Mouse (Mus musculus) liver, embryonic 13.5 days (tissue): Measurements from ENCODE around the gene Mnat1. TPM values are rescaled to one million over a fixed set of nuclear protein-coding genes. Genes with fewer than 3 reads are reported as not detected.

Experiments
- ATAC-seq: fragments of 200-750 bp; cut with Nextera tagmentation; 2 replicates; pipeline ENCODE4 v1.8.0; 2017; ENCODE audit warnings: low read depth, mild to moderate bottlenecking, moderate number of reproducible peaks, moderate library complexity
- DNase-seq: peaks from one replicate; pipeline ENCODE4 v3.0.0; 2022
- H3K27ac ChIP-seq: fragments of 300-500 bp; sonication (generic); 2 replicates; pipeline ENCODE4 v1.5.1; 2015; ENCODE audit warnings: moderate library complexity, mild to moderate bottlenecking, inconsistent platforms
- H3K27me3 ChIP-seq: fragments of 300-500 bp; sonication (generic); 2 replicates; pipeline ENCODE4 v1.6.1; 2015; ENCODE audit warnings: mild to moderate bottlenecking, inconsistent platforms
- H3K36me3 ChIP-seq: fragments of 300-500 bp; sonication (generic); 2 replicates; pipeline ENCODE4 v1.6.1; 2015; ENCODE audit warnings: mild to moderate bottlenecking, inconsistent platforms
- H3K4me1 ChIP-seq: fragments of 300-500 bp; sonication (generic); replicated peaks from 2 replicates; pipeline ENCODE4 v1.6.1; 2015; ENCODE audit warnings: inconsistent platforms
- H3K4me2 ChIP-seq: fragments of 300-500 bp; sonication (generic); 2 replicates; pipeline ENCODE4 v1.6.1; 2015; ENCODE audit warnings: inconsistent platforms, mild to moderate bottlenecking, moderate library complexity
- H3K4me3 ChIP-seq: fragments of 300-500 bp; sonication (generic); replicated peaks from 2 replicates; pipeline ENCODE4 v1.5.1; 2015; ENCODE audit warnings: mild to moderate bottlenecking, inconsistent platforms
- H3K9ac ChIP-seq: fragments of 300-500 bp; sonication (generic); 2 replicates; pipeline ENCODE4 v1.6.1; 2015; ENCODE audit warnings: mild to moderate bottlenecking, inconsistent platforms
- H3K9me3 ChIP-seq: fragments of 300-500 bp; sonication (generic); replicated peaks from 2 replicates; pipeline ENCODE4 v1.6.1; 2016; ENCODE audit warnings: inconsistent platforms
- WGBS: fragments of 180-500 bp; shearing (Covaris S2); methylation state at CpG from one replicate; pipeline ENCODE4 v1.1.7; 2015; ENCODE audit not compliant: insufficient replicate concordance; 5-methylcytosine and 5-hydroxymethylcytosine counted together
- polyA plus RNA-seq: library from polyadenylated mRNA; unstranded; fragments of >200 nt; fragmentation: Nextera tagmentation; extraction: Ambion mirVana; gene quantifications from 2 replicates; pipeline ENCODE4 v1.2.1, GENCODE M21; 2015

Mnat1 gene
- polyA plus RNA-seq, 1 experiment from 2014 or later = 11.9 TPM

DNA sequence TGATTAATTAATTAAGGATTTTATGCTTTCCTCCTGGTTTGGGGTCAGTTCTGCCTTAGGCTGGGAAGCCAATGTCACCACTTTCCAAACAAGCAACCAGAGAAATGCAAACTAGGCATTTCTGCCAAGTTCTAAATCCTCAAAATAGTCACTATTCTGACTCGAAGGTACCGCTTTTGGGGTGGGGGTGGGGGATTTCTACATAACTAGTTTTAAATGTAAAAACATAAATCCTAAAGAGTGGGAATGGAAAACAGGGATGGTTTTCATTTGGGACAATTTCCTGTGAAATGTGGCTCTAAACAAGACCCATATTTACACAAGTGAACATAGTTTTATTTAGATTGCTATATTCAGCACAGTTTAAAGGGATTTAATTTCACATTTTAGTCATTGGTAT lies 109.1 kb downstream of the Mnat1 start:
- H3K4me3 ChIP-seq = no peak overlapping the region
- H3K27me3 ChIP-seq = no peaks in the 10 kb centered on the region
- ATAC-seq (no peak), DNase-seq (no peak)
- H3K9me3 ChIP-seq = no peaks in the 10 kb centered on the region
- H3K27ac ChIP-seq = no peak overlapping the region
- H3K9ac ChIP-seq = no peak overlapping the region
- H3K36me3 ChIP-seq = no peaks in the 10 kb centered on the region
- WGBS = 74% methylated on average over 2 of the region's 2 CpGs
- no peak overlapping the region for H3K4me2 ChIP-seq
- H3K4me1 ChIP-seq = no peaks in the 10 kb centered on the region

DNA sequence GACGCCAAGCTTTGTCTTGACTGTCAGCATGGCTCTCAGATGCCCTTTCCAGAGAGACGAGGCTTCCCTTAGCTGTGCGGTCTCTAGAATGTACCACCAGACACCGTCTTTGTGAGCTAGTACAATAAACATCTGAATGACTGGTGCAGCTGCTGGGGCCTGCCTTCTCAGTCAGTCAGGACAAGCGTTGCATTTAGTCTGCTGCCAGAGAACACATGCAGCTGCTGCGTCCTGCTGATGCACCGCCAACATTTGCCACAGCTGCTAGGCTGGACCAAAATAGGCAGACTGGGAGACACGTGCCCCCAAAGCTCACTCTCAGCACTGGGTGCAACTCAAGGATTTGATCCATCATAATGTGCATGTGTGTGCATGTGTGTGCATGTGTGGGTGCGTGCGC lies 118.4 kb downstream of the Mnat1 start:
- Histone ChIP-seq H3K9me3 (no peaks in the 10 kb centered on the region), H3K27ac (no peak overlapping the region), H3K4me2 (no peak overlapping the region), H3K9ac (no peak overlapping the region), H3K36me3 (no peaks in the 10 kb centered on the region), H3K4me1 (no peaks in the 10 kb centered on the region), H3K27me3 (no peaks in the 10 kb centered on the region), H3K4me3 (no peak overlapping the region)
- ATAC-seq (no peak), DNase-seq (no peak)
- WGBS = 80% methylated on average over 10 of the region's 10 CpGs

DNA sequence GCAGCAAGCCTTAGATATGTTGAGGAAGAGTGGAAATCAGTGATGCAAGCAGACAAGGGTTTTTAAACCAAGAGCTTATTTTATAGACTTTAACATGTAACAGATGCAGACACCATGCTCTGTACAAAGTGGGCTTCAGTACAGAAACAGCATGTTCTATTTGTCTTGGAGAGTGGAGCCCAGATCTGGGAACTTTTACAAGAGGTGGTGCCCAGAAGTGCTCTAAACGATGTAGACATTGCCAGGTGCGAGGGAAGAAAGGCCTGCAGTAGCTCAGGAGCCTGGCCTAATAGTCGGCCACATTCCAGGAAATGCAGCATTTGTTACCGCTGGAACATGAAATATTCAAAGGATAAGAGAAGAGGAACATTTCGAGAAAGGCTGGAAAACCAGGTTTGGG lies 122.2 kb downstream of the Mnat1 start:
- Histone ChIP-seq H3K36me3 (no peaks in the 10 kb centered on the region), H3K4me2 (no peak overlapping the region), H3K4me3 (no peak overlapping the region), H3K27me3 (no peaks in the 10 kb centered on the region), H3K9me3 (no peaks in the 10 kb centered on the region), H3K4me1 (no peaks in the 10 kb centered on the region), H3K27ac (no peak overlapping the region), H3K9ac (no peak overlapping the region)
- 76% methylated on average over 5 of the region's 5 CpGs for WGBS
- no peak for ATAC-seq
- DNase-seq = no peak

DNA sequence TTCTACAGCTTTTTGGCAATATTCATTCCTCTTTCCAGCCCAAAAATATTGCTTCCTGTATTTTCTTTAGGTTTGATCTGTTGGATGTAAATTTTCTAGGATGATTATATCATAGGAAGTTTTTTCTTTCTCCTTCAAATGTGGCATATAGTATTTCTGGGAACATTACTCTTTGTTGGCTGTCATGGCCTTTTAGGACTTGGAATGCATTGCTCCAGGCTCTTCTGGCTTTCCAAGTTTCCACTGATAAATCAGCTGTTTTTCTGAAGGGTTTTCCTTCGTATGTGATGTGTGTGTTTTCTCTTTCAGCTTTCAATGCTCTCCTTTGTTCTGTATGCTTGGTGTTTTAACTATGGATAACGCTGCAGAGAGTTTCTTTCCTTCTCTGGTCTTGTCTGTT lies 131.5 kb downstream of the Mnat1 start:
- DNase-seq = no peak
- 66% methylated on average over 2 of the region's 2 CpGs for WGBS

DNA sequence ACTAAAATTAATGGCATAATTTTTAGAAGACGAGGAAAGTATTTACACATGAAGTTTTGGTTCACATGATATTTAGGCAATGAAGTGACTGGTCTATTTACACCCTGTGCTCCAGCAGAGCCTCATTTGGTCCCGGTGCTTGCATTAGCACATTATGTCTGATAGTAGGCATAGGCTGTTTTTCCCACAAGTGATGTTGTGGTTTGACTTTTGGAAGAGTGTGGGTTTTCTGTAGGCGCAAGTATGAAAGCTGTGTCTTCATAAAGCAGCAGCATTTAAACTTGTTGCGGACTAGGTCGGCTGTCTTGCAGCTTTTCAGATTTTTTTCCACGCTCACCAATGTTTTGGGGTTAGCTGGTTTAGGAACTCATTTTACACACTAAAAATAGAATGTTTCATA lies 135.8 kb downstream of the Mnat1 start:
- Histone ChIP-seq H3K27ac (no peak overlapping the region), H3K4me1 (no peaks in the 10 kb centered on the region), H3K4me3 (no peak overlapping the region), H3K27me3 (no peaks in the 10 kb centered on the region), H3K9me3 (no peaks in the 10 kb centered on the region), H3K9ac (no peak overlapping the region), H3K4me2 (no peak overlapping the region), H3K36me3 (no peaks in the 10 kb centered on the region)
- 82% methylated on average over 6 of the region's 6 CpGs for WGBS
- no peak for ATAC-seq
- no peak for DNase-seq

More for the DNA sequence above, 131.5 kb downstream of the Mnat1 start:
- no peak overlapping the region for H3K4me3 ChIP-seq
- H3K9ac ChIP-seq = no peak overlapping the region
- H3K4me1 ChIP-seq = no peaks in the 10 kb centered on the region
- no peak for ATAC-seq
- H3K27ac ChIP-seq = no peak overlapping the region
- no peaks in the 10 kb centered on the region for H3K9me3 ChIP-seq
- no peaks in the 10 kb centered on the region for H3K27me3 ChIP-seq
- no peaks in the 10 kb centered on the region for H3K36me3 ChIP-seq
- no peak overlapping the region for H3K4me2 ChIP-seq

DNA sequence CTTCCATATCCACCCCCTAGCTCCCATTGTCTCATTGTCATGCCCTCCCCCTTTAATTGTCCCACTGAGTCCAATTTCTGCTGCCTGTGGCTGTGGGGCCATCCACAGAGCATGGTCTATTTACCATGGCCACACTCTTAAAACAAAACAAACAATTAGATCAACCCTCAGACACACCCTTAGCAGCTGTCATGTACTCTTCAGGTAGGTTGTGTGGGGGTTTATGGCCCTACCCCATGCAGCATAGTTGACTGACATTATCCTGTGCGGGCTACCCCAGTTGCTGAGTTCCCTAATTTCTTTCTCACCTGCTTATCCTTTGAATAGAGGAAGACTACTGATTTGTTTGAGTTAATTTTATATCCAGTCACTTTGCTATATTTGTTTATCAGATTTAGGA lies 136.8 kb downstream of the Mnat1 start:
- Histone ChIP-seq H3K27me3 (no peaks in the 10 kb centered on the region), H3K27ac (no peak overlapping the region), H3K9ac (no peak overlapping the region), H3K36me3 (no peaks in the 10 kb centered on the region), H3K4me2 (no peak overlapping the region), H3K4me1 (no peaks in the 10 kb centered on the region), H3K4me3 (no peak overlapping the region), H3K9me3 (no peaks in the 10 kb centered on the region)
- DNase-seq = no peak
- WGBS = 77% methylated on average over 1 of the region's 1 CpGs
- no peak for ATAC-seq

DNA sequence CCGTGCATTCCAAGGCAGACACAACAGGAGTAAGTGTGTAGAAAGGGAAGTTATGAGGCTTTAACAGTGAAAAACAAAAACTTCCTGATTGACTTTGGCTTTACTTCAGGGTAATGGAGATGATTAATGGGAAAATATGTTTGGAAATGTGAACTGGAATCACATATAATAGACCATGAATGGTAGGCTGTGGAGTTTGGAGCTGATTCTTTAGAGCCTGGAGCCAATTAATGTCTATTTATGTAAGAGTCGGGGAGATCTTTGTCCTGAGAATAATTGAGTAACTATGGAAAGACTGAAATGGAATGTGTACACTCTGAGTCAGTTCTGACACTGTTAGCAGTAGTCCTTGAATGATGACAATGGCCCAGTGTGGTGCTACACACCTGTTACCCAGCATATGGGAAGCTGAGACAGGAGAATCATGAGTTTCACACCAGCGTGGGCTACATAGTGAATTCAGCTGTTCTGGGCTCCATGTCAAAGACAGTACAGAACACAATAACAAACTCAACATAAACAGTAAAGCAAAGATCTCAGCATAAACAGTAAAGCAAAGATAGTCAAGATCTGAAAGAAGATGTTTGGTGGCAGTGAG lies 142.0 kb downstream of the Mnat1 start:
- Histone ChIP-seq H3K36me3 (no peaks in the 10 kb centered on the region), H3K27ac (no peak overlapping the region), H3K4me3 (no peak overlapping the region), H3K9ac (no peak overlapping the region), H3K27me3 (no peaks in the 10 kb centered on the region), H3K4me2 (no peak overlapping the region), H3K4me1 (no peaks in the 10 kb centered on the region), H3K9me3 (no peaks in the 10 kb centered on the region)
- no peak for DNase-seq
- ATAC-seq = no peak
- WGBS = 76% methylated on average over 3 of the region's 3 CpGs

DNA sequence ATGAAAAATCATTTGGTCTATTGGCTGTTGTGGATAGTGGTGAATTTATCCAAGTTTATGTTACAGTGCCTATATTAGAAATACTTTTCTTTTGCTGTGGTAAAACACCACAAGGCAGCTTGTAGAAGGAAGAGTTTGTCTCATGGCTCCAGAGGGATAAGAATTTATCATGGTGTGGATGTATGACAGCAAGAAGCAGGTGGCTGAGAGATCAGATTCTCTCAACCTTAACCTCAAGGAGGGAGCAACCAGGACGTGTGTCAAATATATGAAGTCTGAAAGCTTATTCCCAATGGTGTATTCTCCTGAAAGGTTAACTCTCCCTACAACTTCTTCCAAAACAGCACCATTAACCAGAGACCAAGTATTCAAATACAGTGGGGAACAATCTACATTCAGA lies 143.1 kb downstream of the Mnat1 start:
- H3K36me3 ChIP-seq = no peaks in the 10 kb centered on the region
- no peak overlapping the region for H3K9ac ChIP-seq
- 64% methylated on average over 1 of the region's 1 CpGs for WGBS
- no peak overlapping the region for H3K27ac ChIP-seq
- ATAC-seq = no peak
- no peaks in the 10 kb centered on the region for H3K4me1 ChIP-seq
- H3K9me3 ChIP-seq = no peaks in the 10 kb centered on the region
- no peaks in the 10 kb centered on the region for H3K27me3 ChIP-seq
- no peak overlapping the region for H3K4me2 ChIP-seq
- H3K4me3 ChIP-seq = no peak overlapping the region
- no peak for DNase-seq

DNA sequence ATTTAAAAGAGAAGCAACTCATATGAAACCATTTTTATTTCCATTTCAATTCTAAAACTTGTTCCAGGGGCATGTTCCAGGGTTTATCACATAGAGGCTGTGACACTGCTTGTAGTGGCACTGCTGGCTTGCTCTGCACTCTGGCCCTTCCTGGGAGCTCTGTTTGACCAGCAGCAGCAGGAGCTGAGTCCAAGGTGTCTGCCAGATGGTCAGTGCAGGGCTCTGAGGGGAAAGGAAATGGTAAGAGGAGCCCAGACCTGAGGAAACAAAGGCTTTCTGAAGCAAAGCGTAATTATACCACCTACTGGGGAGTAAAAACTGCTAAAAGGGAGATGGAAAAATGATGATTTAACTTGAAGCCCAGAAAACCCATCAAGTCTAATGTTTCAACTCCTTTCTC lies 145.0 kb downstream of the Mnat1 start:
- H3K9ac ChIP-seq = no peak overlapping the region
- no peak overlapping the region for H3K27ac ChIP-seq
- H3K4me1 ChIP-seq = no peaks in the 10 kb centered on the region
- no peak for ATAC-seq
- H3K36me3 ChIP-seq = peaks cover 4% of the 10 kb centered on the region; the same call in 1 of the 2 replicates
- WGBS = 84% methylated on average over 1 of the region's 1 CpGs
- no peaks in the 10 kb centered on the region for H3K9me3 ChIP-seq
- no peaks in the 10 kb centered on the region for H3K27me3 ChIP-seq
- DNase-seq = no peak
- no peak overlapping the region for H3K4me2 ChIP-seq
- no peak overlapping the region for H3K4me3 ChIP-seq

DNA sequence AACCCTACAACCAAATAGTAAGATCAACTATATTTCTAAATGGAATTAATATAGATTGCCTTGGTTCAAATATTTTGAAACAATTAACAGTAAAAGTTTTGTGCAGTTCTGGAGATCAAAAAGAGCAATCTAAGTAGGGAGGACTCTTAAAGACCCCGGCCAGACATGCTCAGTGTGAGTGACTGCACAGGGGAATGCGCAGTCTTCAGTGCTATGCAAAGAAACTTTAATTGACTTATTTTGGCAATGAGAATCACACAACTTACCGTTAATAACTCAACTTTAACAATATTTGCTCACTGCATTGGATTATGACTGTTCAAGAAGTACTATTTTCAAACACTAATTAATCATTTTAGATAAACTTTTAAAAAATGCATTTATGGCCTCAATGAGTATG lies 146.0 kb downstream of the Mnat1 start:
- Histone ChIP-seq H3K27ac (no peak overlapping the region), H3K9ac (no peak overlapping the region), H3K27me3 (no peaks in the 10 kb centered on the region), H3K4me1 (no peaks in the 10 kb centered on the region), H3K4me3 (no peak overlapping the region), H3K4me2 (no peak overlapping the region), H3K9me3 (no peaks in the 10 kb centered on the region), H3K36me3 (peaks cover 4% of the 10 kb centered on the region; the same call in 1 of the 2 replicates)
- DNase-seq (no peak), ATAC-seq (no peak)
- WGBS = 84% methylated on average over 3 of the region's 3 CpGs

DNA sequence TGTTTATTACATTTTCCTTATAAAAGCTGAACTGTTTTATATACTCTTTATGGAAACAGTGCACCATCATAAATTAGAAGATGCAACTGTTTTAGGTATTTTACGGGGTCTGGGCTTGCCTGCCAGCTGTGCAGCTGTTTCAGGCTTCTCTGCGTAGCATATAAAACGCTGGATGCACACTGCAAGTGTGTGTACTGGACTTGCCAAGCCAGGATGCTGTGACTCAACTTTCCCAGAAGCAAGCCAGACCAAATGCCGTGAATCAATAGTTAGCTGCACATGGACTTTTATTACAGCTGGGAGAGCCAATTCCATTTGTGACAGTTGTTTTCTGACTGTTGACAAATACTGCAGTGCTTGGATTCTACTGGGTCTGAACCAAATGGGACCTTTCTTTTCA lies 146.4 kb downstream of the Mnat1 start:
- Histone ChIP-seq H3K27ac (no peak overlapping the region), H3K9ac (no peak overlapping the region), H3K4me2 (no peak overlapping the region), H3K27me3 (no peaks in the 10 kb centered on the region), H3K9me3 (no peaks in the 10 kb centered on the region), H3K36me3 (peaks cover 4% of the 10 kb centered on the region; the same call in 1 of the 2 replicates), H3K4me1 (no peaks in the 10 kb centered on the region), H3K4me3 (no peak overlapping the region)
- 84% methylated on average over 4 of the region's 4 CpGs for WGBS
- no peak for DNase-seq
- no peak for ATAC-seq

DNA sequence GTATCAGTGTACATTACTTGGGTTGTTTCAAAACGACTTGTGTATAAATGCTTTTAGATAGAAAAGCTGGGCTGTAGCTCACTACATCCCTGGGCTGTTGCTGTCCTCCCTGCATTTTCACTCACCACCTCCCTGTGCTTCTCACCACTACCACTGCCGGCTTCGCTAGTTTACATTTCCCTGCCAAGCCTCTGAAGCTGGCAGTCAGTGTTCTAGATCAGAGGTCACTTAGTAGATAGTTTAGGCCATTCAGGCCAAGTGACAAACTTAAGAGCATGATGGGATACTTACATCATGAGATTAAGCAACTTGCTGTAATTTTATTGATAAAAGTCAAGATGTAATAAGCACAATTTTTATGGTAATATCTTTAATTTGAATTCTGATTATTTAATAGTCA lies 151.4 kb downstream of the Mnat1 start:
- ATAC-seq = no peak
- H3K27ac ChIP-seq = no peak overlapping the region
- H3K27me3 ChIP-seq = no peaks in the 10 kb centered on the region
- no peak overlapping the region for H3K9ac ChIP-seq
- DNase-seq = no peak
- WGBS = 81% methylated on average over 3 of the region's 3 CpGs
- H3K9me3 ChIP-seq = no peaks in the 10 kb centered on the region
- H3K4me2 ChIP-seq = no peak overlapping the region
- no peak overlapping the region for H3K4me3 ChIP-seq
- H3K36me3 ChIP-seq = peaks cover 40% of the 10 kb centered on the region
- no peaks in the 10 kb centered on the region for H3K4me1 ChIP-seq
